Mouse (Mus musculus): ENCODE measurements around the gene Nt5c3b.

DNA sequence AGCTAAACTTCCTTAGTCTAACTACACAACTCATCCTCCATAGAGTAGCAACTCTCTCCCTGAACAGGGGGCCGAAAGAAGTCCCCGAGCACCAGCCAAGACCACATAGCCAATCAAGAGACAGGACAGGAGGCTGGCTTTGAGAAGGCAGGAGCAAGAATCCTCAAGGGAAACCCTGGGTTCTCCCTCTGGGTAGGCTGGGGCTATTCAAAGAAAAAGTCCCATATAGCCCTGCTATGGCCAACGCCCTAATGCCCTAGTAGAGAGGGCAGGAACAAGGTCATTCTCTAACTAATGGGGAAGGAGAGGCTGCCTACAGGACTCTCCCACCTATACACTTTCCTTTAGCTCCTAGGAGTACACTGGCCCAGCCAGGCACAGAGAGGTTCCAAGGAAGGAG, 56.6 kb downstream of the Nt5c3b start:
- no peak for TF ChIP-seq CTCF (IDR thresholded peaks at IDR 0.05; ENCODE audit: low read depth)
- TF ChIP-seq EP300 (IDR thresholded peaks at IDR 0.05; ENCODE audit: low read depth), result no peak
